Mouse (Mus musculus) lung, adult 2 months (tissue): ENCODE results near the gene Rilp.

Source experiments
- CTCF ChIP-seq: fragments of 200-500 bp; IDR thresholded peaks from 2 replicates; pipeline ENCODE4 v1.5.1; 2011; ENCODE audit warnings: mild to moderate bottlenecking, low read length, control low read depth; ENCODE audit not compliant: insufficient read depth
- POLR2A ChIP-seq: fragments of 200-500 bp; IDR thresholded peaks from 2 replicates; pipeline ENCODE4 v1.6.1; 2011; ENCODE audit warnings: low read depth, mild to moderate bottlenecking, control low read depth, low read length, borderline replicate concordance; ENCODE audit errors: extremely low read depth

GRCm38 (mm10) chr11:75537025-75537414 is 27.1 kb downstream of the Rilp start:
- TF ChIP-seq CTCF (no peak), POLR2A (no peak)
